Mouse (Mus musculus) hindbrain, embryonic 12.5 days (tissue): ENCODE data around the gene Arhgef38. TPM values are rescaled to one million over a fixed set of nuclear protein-coding genes. Genes with fewer than 3 reads are reported as not detected.

ENCODE experiments used
- ATAC-seq: fragments of 200-750 bp; cut with Nextera tagmentation; 2 replicates; pipeline ENCODE4 v1.8.0; 2017; ENCODE audit warnings: moderate TSS enrichment; ENCODE audit not compliant: low FRiP score
- H3K27ac ChIP-seq: fragments of 300-500 bp; sonication (generic); 2 replicates; pipeline ENCODE4 v1.5.1; 2016; ENCODE audit warnings: mild to moderate bottlenecking
- H3K27me3 ChIP-seq: fragments of 300-500 bp; sonication (generic); 2 replicates; pipeline ENCODE4 v1.6.1; 2016; ENCODE audit warnings: mild to moderate bottlenecking
- H3K36me3 ChIP-seq: fragments of 300-500 bp; sonication (generic); 2 replicates; pipeline ENCODE4 v1.6.1; 2016; ENCODE audit warnings: mild to moderate bottlenecking
- H3K4me1 ChIP-seq: fragments of 300-500 bp; sonication (generic); 2 replicates; pipeline ENCODE4 v1.6.1; 2016
- H3K4me2 ChIP-seq: fragments of 300-500 bp; sonication (generic); replicated peaks from 2 replicates; pipeline ENCODE4 v1.6.1; 2016; ENCODE audit warnings: mild to moderate bottlenecking
- H3K4me3 ChIP-seq: fragments of 300-500 bp; sonication (generic); 2 replicates; pipeline ENCODE4 v1.5.1; 2016; ENCODE audit warnings: mild to moderate bottlenecking
- H3K9ac ChIP-seq: fragments of 300-500 bp; sonication (generic); 2 replicates; pipeline ENCODE4 v1.6.1; 2016; ENCODE audit warnings: mild to moderate bottlenecking, moderate library complexity
- H3K9me3 ChIP-seq: fragments of 300-500 bp; sonication (generic); replicated peaks from 2 replicates; pipeline ENCODE4 v1.6.1; 2016; ENCODE audit warnings: mild to moderate bottlenecking
- WGBS: fragments of 180-500 bp; shearing (Covaris S2); methylation state at CpG from one replicate; pipeline ENCODE4 v1.1.7; 2016; 5-methylcytosine and 5-hydroxymethylcytosine counted together
- polyA plus RNA-seq: library from polyadenylated mRNA; unstranded; fragments of >200 nt; fragmentation: Nextera tagmentation; extraction: Ambion mirVana; gene quantifications from 2 replicates; pipeline ENCODE4 v1.2.1, GENCODE M21; 2016

The Arhgef38 gene
- polyA plus RNA-seq, 1 experiment from 2014 or later, result 0.53 TPM

GRCm38 (mm10) chr3:133090247-133091120 lies 144.3 kb downstream of the Arhgef38 start:
- peak overlapping the region; percentile 92 for H3K4me3 ChIP-seq
- no peaks in the 10 kb centered on the region for H3K27me3 ChIP-seq
- H3K36me3 ChIP-seq, result no peaks in the 10 kb centered on the region
- peaks cover 23% of the 10 kb centered on the region for H3K4me1 ChIP-seq
- ATAC-seq, result no peak
- peak overlapping the region; percentile 92 for H3K9ac ChIP-seq
- H3K4me2 ChIP-seq, result peak overlapping the region; percentile 60
- H3K27ac ChIP-seq, result peak overlapping the region; percentile 97; the same call in 1 of the 2 replicates
- WGBS, result 14% methylated on average over 11 of the region's 11 CpGs
- no peaks in the 10 kb centered on the region for H3K9me3 ChIP-seq

GRCm38 (mm10) chr3:133085858-133086257 lies 148.9 kb downstream of the Arhgef38 start:
- H3K9me3 ChIP-seq, result no peaks in the 10 kb centered on the region
- peak; percentile 52; the same call in 1 of the 2 replicates for ATAC-seq
- H3K4me1 ChIP-seq, result peaks cover 5% of the 10 kb centered on the region
- 65% methylated on average over 3 of the region's 3 CpGs for WGBS
- no peak overlapping the region for H3K4me3 ChIP-seq
- H3K36me3 ChIP-seq, result peaks cover 29% of the 10 kb centered on the region
- no peaks in the 10 kb centered on the region for H3K27me3 ChIP-seq
- H3K27ac ChIP-seq, result no peak overlapping the region
- no peak overlapping the region for H3K4me2 ChIP-seq
- no peak overlapping the region for H3K9ac ChIP-seq

GRCm38 (mm10) chr3:133082736-133083135 lies 152.0 kb downstream of the Arhgef38 start:
- no peak for ATAC-seq
- H3K9me3 ChIP-seq, result no peaks in the 10 kb centered on the region
- H3K4me3 ChIP-seq, result no peak overlapping the region
- WGBS, result 94% methylated on average over 5 of the region's 5 CpGs
- H3K4me2 ChIP-seq, result no peak overlapping the region
- H3K36me3 ChIP-seq, result peaks cover 29% of the 10 kb centered on the region
- no peak overlapping the region for H3K27ac ChIP-seq
- H3K4me1 ChIP-seq, result no peaks in the 10 kb centered on the region
- no peak overlapping the region for H3K9ac ChIP-seq
- no peaks in the 10 kb centered on the region for H3K27me3 ChIP-seq

GRCm38 (mm10) chr3:133075560-133075959 lies 159.2 kb downstream of the Arhgef38 start:
- H3K27ac ChIP-seq, result no peak overlapping the region
- no peaks in the 10 kb centered on the region for H3K9me3 ChIP-seq
- H3K4me2 ChIP-seq, result no peak overlapping the region
- no peak overlapping the region for H3K9ac ChIP-seq
- 95% methylated on average over 10 of the region's 10 CpGs for WGBS
- ATAC-seq, result no peak
- H3K4me3 ChIP-seq, result no peak overlapping the region
- no peaks in the 10 kb centered on the region for H3K4me1 ChIP-seq
- H3K27me3 ChIP-seq, result no peaks in the 10 kb centered on the region
- peaks cover 6% of the 10 kb centered on the region for H3K36me3 ChIP-seq

Other genes starting within 250 kb of the Arhgef38 start
- gene Ints12, start 143.1 kb downstream of the Arhgef38 start, polyA plus RNA-seq, result 23.5 and 25.9 TPM in 2 replicates
- gene Gstcd, start 142.9 kb downstream of the Arhgef38 start, polyA plus RNA-seq, result 7.9 and 8.2 TPM in 2 replicates
- 70.3 and 71.0 TPM in 2 replicates for gene Ppa2, start 75.2 kb upstream of the Arhgef38 start, polyA plus RNA-seq